Mouse (Mus musculus): ENCODE measurements around the gene Gna14.

Gene Gna14

GRCm38 (mm10) chr19:16511081-16511420, 75.5 kb downstream of the Gna14 start:
- ATAC-seq (ENCODE audit: low TSS enrichment), result no peak

- ATAC-seq (ENCODE audit: low TSS enrichment), result no peak
Observed at GRCm38 (mm10) chr19:16514201-16514600, 78.6 kb downstream of the Gna14 start.

- no peak for ATAC-seq (ENCODE audit: low TSS enrichment)
Observed at GRCm38 (mm10) chr19:16518569-16518968, 83.0 kb downstream of the Gna14 start.

GRCm38 (mm10) chr19:16520608-16521007, 85.0 kb downstream of the Gna14 start:
- no peak for ATAC-seq (ENCODE audit: low TSS enrichment)

- ATAC-seq (ENCODE audit: low TSS enrichment), result no peak
Observed at GRCm38 (mm10) chr19:16526302-16526880, 90.8 kb downstream of the Gna14 start.

GRCm38 (mm10) chr19:16527031-16527430, 91.5 kb downstream of the Gna14 start:
- no peak for ATAC-seq (ENCODE audit: low TSS enrichment)

- ATAC-seq (ENCODE audit: low TSS enrichment), result no peak
Observed at GRCm38 (mm10) chr19:16528225-16528828, 92.8 kb downstream of the Gna14 start.

- no peak for ATAC-seq (ENCODE audit: low TSS enrichment)
Observed at GRCm38 (mm10) chr19:16529293-16529920, 93.8 kb downstream of the Gna14 start.

- no peak for ATAC-seq (ENCODE audit: low TSS enrichment)
Observed at GRCm38 (mm10) chr19:16529999-16530398, 94.4 kb downstream of the Gna14 start.

GRCm38 (mm10) chr19:16534311-16534710, 98.7 kb downstream of the Gna14 start:
- ATAC-seq (ENCODE audit: low TSS enrichment), result no peak

- no peak for ATAC-seq (ENCODE audit: low TSS enrichment)
Observed at GRCm38 (mm10) chr19:16538416-16538815, 102.9 kb downstream of the Gna14 start.

GRCm38 (mm10) chr19:16543688-16544087, 108.1 kb downstream of the Gna14 start:
- ATAC-seq (ENCODE audit: low TSS enrichment), result no peak

GRCm38 (mm10) chr19:16556988-16557387, 121.4 kb downstream of the Gna14 start:
- ATAC-seq (ENCODE audit: low TSS enrichment), result no peak

GRCm38 (mm10) chr19:16557971-16558370, 122.4 kb downstream of the Gna14 start:
- ATAC-seq (ENCODE audit: low TSS enrichment), result no peak

GRCm38 (mm10) chr19:16558570-16558969, 123.0 kb downstream of the Gna14 start:
- ATAC-seq (ENCODE audit: low TSS enrichment), result no peak

GRCm38 (mm10) chr19:16559243-16559896, 123.8 kb downstream of the Gna14 start:
- no peak for ATAC-seq (ENCODE audit: low TSS enrichment)

GRCm38 (mm10) chr19:16562676-16563075, 127.1 kb downstream of the Gna14 start:
- ATAC-seq (ENCODE audit: low TSS enrichment), result no peak

GRCm38 (mm10) chr19:16576790-16577189, 141.2 kb downstream of the Gna14 start:
- no peak for ATAC-seq (ENCODE audit: low TSS enrichment)

GRCm38 (mm10) chr19:16579656-16580260, 144.2 kb downstream of the Gna14 start:
- ATAC-seq (ENCODE audit: low TSS enrichment), result no peak

- no peak for ATAC-seq (ENCODE audit: low TSS enrichment)
Observed at GRCm38 (mm10) chr19:16580501-16580900, 144.9 kb downstream of the Gna14 start.

GRCm38 (mm10) chr19:16584546-16584945, 149.0 kb downstream of the Gna14 start:
- ATAC-seq (ENCODE audit: low TSS enrichment), result no peak

- ATAC-seq (ENCODE audit: low TSS enrichment), result no peak
Observed at GRCm38 (mm10) chr19:16585379-16585778, 149.8 kb downstream of the Gna14 start.
